31 mouse cellular contexts compared by ENCODE assay signal in the genomic region with DNA sequence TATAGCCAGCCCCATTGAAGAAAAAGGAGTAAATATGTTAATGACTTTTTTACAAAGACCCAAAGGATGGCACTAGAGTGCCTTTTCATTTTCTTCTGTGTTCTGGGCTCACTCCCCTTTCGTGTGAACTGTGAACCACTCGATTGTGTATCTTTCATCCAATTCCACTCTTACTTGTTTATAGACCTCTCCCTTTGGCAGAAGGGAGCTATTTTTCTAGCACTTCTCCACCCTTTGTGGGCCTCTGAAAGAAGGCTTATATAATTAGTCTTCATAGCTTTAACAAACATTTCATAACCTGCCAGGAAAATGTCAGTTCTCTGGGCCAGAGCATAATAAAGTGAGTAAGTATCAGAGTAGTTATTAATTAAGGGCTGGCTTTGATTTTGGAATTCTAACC.
A peak's percentile ranks its signal among the peaks of the same experiment; 100 is the strongest.
DNase-seq lines count a peak whose midpoint lies in the region; ATAC-seq and TF ChIP-seq lines count a peak whose summit lies in the region.
"Had no signal": no experiment of that assay in that cellular context is flagged by ENCODE, and none has a peak within 500 bp of the region (broad histone marks: within the 10 kb centered on the region; RNA-seq: fewer than 3 reads in every experiment).

No protein-coding gene starts in this region.

- H3K27me3 ChIP-seq in lung, embryonic 14.5 days (ENCODE audit: insufficient read depth, low read length) = no peaks in the 10 kb centered on the region
- no peaks in the 10 kb centered on the region for H3K27me3 ChIP-seq in lung, postnatal 0 days (replicated peaks; ENCODE audit: insufficient read depth, low read length)
- H3K27me3 ChIP-seq in midbrain, embryonic 16.5 days (ENCODE audit: control insufficient read depth, insufficient read depth, low read depth, low read length) = no peaks in the 10 kb centered on the region
- H3K27me3 ChIP-seq in midbrain, embryonic 14.5 days (ENCODE audit: control insufficient read depth, insufficient read depth, low read length) = no peaks in the 10 kb centered on the region
- peaks cover 4% of the 10 kb centered on the region; the same call in 1 of the 2 replicates for H3K27me3 ChIP-seq in forebrain, embryonic 12.5 days
- H3K27me3 ChIP-seq in forebrain, postnatal 0 days (ENCODE audit: insufficient read depth, low read length) = no peaks in the 10 kb centered on the region
- H3K27me3 ChIP-seq: heart, embryonic 12.5 days; hindbrain, embryonic 15.5 days; intestine, embryonic 15.5 days; limb, embryonic 15.5 days; liver, embryonic 13.5 days; lung, embryonic 15.5 days had no signal

- H3K36me3 ChIP-seq in lung, embryonic 14.5 days (ENCODE audit: insufficient read depth) = no peaks in the 10 kb centered on the region
- no peaks in the 10 kb centered on the region for H3K36me3 ChIP-seq in lung, postnatal 0 days (ENCODE audit: insufficient read depth, low read length)
- no peaks in the 10 kb centered on the region for H3K36me3 ChIP-seq in midbrain, embryonic 16.5 days (ENCODE audit: control insufficient read depth, insufficient read depth, low read length)
- H3K36me3 ChIP-seq in midbrain, embryonic 14.5 days (ENCODE audit: control insufficient read depth, insufficient read depth, low read length) = no peaks in the 10 kb centered on the region
- no peaks in the 10 kb centered on the region for H3K36me3 ChIP-seq in forebrain, embryonic 12.5 days (replicated peaks)
- no peaks in the 10 kb centered on the region for H3K36me3 ChIP-seq in forebrain, postnatal 0 days (ENCODE audit: insufficient read depth)
- H3K36me3 ChIP-seq: heart, embryonic 12.5 days; hindbrain, embryonic 15.5 days; intestine, embryonic 15.5 days; limb, embryonic 10.5 days; limb, embryonic 15.5 days; liver, embryonic 13.5 days; lung, embryonic 15.5 days had no signal

- ATAC-seq in lung, embryonic 14.5 days (ENCODE audit: insufficient read depth) = peak; percentile 59
- no peak for ATAC-seq in lung, postnatal 0 days
- 0 out of 2 replicates have a peak, but pooled peaks have one; percentile 37 for ATAC-seq in midbrain, embryonic 16.5 days
- ATAC-seq in midbrain, embryonic 14.5 days (ENCODE audit: low FRiP score, low TSS enrichment) = no peak
- ATAC-seq in forebrain, embryonic 12.5 days (ENCODE audit: low FRiP score) = peak; percentile 61; the same call in 1 of the 2 replicates
- ATAC-seq in forebrain, postnatal 0 days = peak; percentile 59
- ATAC-seq: activated CD4-positive, CD25-positive, alpha-beta regulatory T cell, adult 4 months; CD4-positive, CD25-positive, alpha-beta regulatory T cell, adult 4 months; intestine, embryonic 15.5 days had no signal

- no peaks in the 10 kb centered on the region for H3K4me1 ChIP-seq in lung, embryonic 14.5 days (ENCODE audit: insufficient read depth)
- no peaks in the 10 kb centered on the region for H3K4me1 ChIP-seq in lung, postnatal 0 days (ENCODE audit: insufficient read depth, low read depth, low read length)
- no peaks in the 10 kb centered on the region for H3K4me1 ChIP-seq in midbrain, embryonic 16.5 days (ENCODE audit: control insufficient read depth, insufficient read depth, low read length)
- no peaks in the 10 kb centered on the region for H3K4me1 ChIP-seq in midbrain, embryonic 14.5 days (ENCODE audit: control insufficient read depth, insufficient read depth, low read length)
- no peaks in the 10 kb centered on the region for H3K4me1 ChIP-seq in forebrain, embryonic 12.5 days
- H3K4me1 ChIP-seq in forebrain, postnatal 0 days (ENCODE audit: insufficient read depth) = no peaks in the 10 kb centered on the region
- H3K4me1 ChIP-seq: hindbrain, embryonic 15.5 days; intestine, embryonic 15.5 days; limb, embryonic 15.5 days; liver, embryonic 13.5 days; lung, embryonic 15.5 days had no signal

- H3K9ac ChIP-seq in lung, embryonic 14.5 days = no peak overlapping the region
- H3K9ac ChIP-seq in lung, postnatal 0 days (replicated peaks; ENCODE audit: low read depth) = no peak overlapping the region
- no peak overlapping the region for H3K9ac ChIP-seq in midbrain, embryonic 16.5 days (ENCODE audit: low read depth, low read length)
- H3K9ac ChIP-seq in midbrain, embryonic 14.5 days (replicated peaks; ENCODE audit: low read length) = no peak overlapping the region
- H3K9ac ChIP-seq in forebrain, embryonic 12.5 days = no peak overlapping the region
- no peak overlapping the region for H3K9ac ChIP-seq in forebrain, postnatal 0 days
- H3K9ac ChIP-seq: heart, embryonic 12.5 days; hindbrain, embryonic 15.5 days; intestine, embryonic 15.5 days; limb, embryonic 15.5 days; liver, embryonic 13.5 days; lung, embryonic 15.5 days had no signal

- no peak for TF ChIP-seq EP300 in lung, postnatal 0 days (IDR thresholded peaks at IDR 0.05)

- H3K4me2 ChIP-seq in lung, embryonic 14.5 days = no peak overlapping the region
- no peak overlapping the region for H3K4me2 ChIP-seq in lung, postnatal 0 days (replicated peaks; ENCODE audit: low read depth, low read length)
- H3K4me2 ChIP-seq in midbrain, embryonic 16.5 days (ENCODE audit: low read length) = no peak overlapping the region
- H3K4me2 ChIP-seq in midbrain, embryonic 14.5 days (ENCODE audit: low read length) = no peak overlapping the region
- no peak overlapping the region for H3K4me2 ChIP-seq in forebrain, embryonic 12.5 days
- H3K4me2 ChIP-seq in forebrain, postnatal 0 days (ENCODE audit: low read depth) = no peak overlapping the region
- H3K4me2 ChIP-seq: heart, embryonic 12.5 days; hindbrain, embryonic 15.5 days; intestine, embryonic 15.5 days; limb, embryonic 15.5 days; liver, embryonic 13.5 days; lung, embryonic 15.5 days; midbrain, embryonic 11.5 days had no signal

- H3K9me3 ChIP-seq in lung, embryonic 14.5 days (ENCODE audit: low read depth, low read length) = no peaks in the 10 kb centered on the region
- H3K9me3 ChIP-seq in lung, postnatal 0 days (ENCODE audit: low read length) = no peaks in the 10 kb centered on the region
- no peaks in the 10 kb centered on the region for H3K9me3 ChIP-seq in midbrain, embryonic 16.5 days (replicated peaks; ENCODE audit: control insufficient read depth, low read length, poor library complexity, severe bottlenecking)
- H3K9me3 ChIP-seq in midbrain, embryonic 14.5 days (ENCODE audit: control insufficient read depth, low read length) = no peaks in the 10 kb centered on the region
- H3K9me3 ChIP-seq in forebrain, embryonic 12.5 days = no peaks in the 10 kb centered on the region
- H3K9me3 ChIP-seq in forebrain, postnatal 0 days (ENCODE audit: low read length) = no peaks in the 10 kb centered on the region
- H3K9me3 ChIP-seq: heart, embryonic 12.5 days; hindbrain, embryonic 15.5 days; intestine, embryonic 15.5 days; limb, embryonic 10.5 days; limb, embryonic 15.5 days; liver, embryonic 13.5 days; lung, embryonic 15.5 days had no signal

- peak; percentile 68 for DNase-seq in lung, embryonic 14.5 days
- no peak for DNase-seq in lung, postnatal 0 days (ENCODE audit: low spot score)
- no peak for DNase-seq in midbrain, embryonic 14.5 days
- peak; percentile 29 for DNase-seq in forebrain, postnatal 0 days
- no peak for DNase-seq in gastrocnemius, postnatal 36 days
- DNase-seq: adrenal gland, adult 2 months; adrenal gland, postnatal 36 days; cerebellum, adult 8-10 months; cerebellum, postnatal 36 days; gastrocnemius, adult 2 months; heart, adult 2 months; heart, postnatal 4 days; kidney, adult 8-10 months; kidney, postnatal 4 days; liver, embryonic 13.5 days; right cerebral cortex, postnatal 4 days; thymus, adult 18-20 months; thymus, postnatal 36 days had no signal

- no peak overlapping the region for H3K27ac ChIP-seq in lung, embryonic 14.5 days (ENCODE audit: low read depth)
- no peak overlapping the region for H3K27ac ChIP-seq in lung, postnatal 0 days (ENCODE audit: low read length)
- H3K27ac ChIP-seq in midbrain, embryonic 16.5 days (ENCODE audit: low read length) = no peak overlapping the region
- no peak overlapping the region for H3K27ac ChIP-seq in midbrain, embryonic 14.5 days (replicated peaks; ENCODE audit: low read depth, low read length)
- H3K27ac ChIP-seq in forebrain, embryonic 12.5 days = no peak overlapping the region
- H3K27ac ChIP-seq in forebrain, postnatal 0 days (ENCODE audit: low read depth, low read length) = no peak overlapping the region
- H3K27ac ChIP-seq: gastrocnemius, adult 2 months; heart, adult 2 months; hindbrain, embryonic 15.5 days; intestine, embryonic 15.5 days; kidney, postnatal 0 days; limb, embryonic 10.5 days; limb, embryonic 15.5 days; liver, embryonic 13.5 days; lung, embryonic 15.5 days; stomach, postnatal 0 days had no signal

- 0 out of 2 replicates have a peak, but pooled peaks have one; percentile 2 for TF ChIP-seq CTCF in lung, embryonic 14.5 days (IDR thresholded peaks at IDR 0.05; ENCODE audit: low read depth)
- no peak for TF ChIP-seq CTCF in lung, postnatal 0 days (IDR thresholded peaks at IDR 0.05)
- no peak for TF ChIP-seq CTCF in forebrain, postnatal 0 days (IDR thresholded peaks at IDR 0.05; ENCODE audit: low read depth)

- H3K4me3 ChIP-seq in lung, embryonic 14.5 days (ENCODE audit: low read depth, low read length) = no peak overlapping the region
- H3K4me3 ChIP-seq in lung, postnatal 0 days (ENCODE audit: low read depth, low read length) = no peak overlapping the region
- H3K4me3 ChIP-seq in midbrain, embryonic 16.5 days (ENCODE audit: low read depth, low read length) = no peak overlapping the region
- H3K4me3 ChIP-seq in midbrain, embryonic 14.5 days (replicated peaks; ENCODE audit: low read depth, low read length) = no peak overlapping the region
- H3K4me3 ChIP-seq in forebrain, embryonic 12.5 days (replicated peaks) = no peak overlapping the region
- H3K4me3 ChIP-seq in forebrain, postnatal 0 days (ENCODE audit: low read depth, low read length) = no peak overlapping the region
- H3K4me3 ChIP-seq: gastrocnemius, adult 2 months; heart, adult 2 months; heart, embryonic 12.5 days; hindbrain, embryonic 15.5 days; intestine, embryonic 15.5 days; limb, embryonic 10.5 days; limb, embryonic 15.5 days; liver, embryonic 13.5 days; lung, embryonic 15.5 days had no signal

- WGBS in lung, embryonic 14.5 days = 14% methylated on average over 2 of the region's 2 CpGs
- 9% methylated on average over 2 of the region's 2 CpGs for WGBS in lung, postnatal 0 days
- WGBS in midbrain, embryonic 16.5 days = 59% methylated on average over 2 of the region's 2 CpGs
- 69% methylated on average over 2 of the region's 2 CpGs for WGBS in midbrain, embryonic 14.5 days
- 27% methylated on average over 2 of the region's 2 CpGs for WGBS in forebrain, embryonic 12.5 days
- 11% methylated on average over 2 of the region's 2 CpGs for WGBS in forebrain, postnatal 0 days

- intact Hi-C loops in gastrocnemius, postnatal 36 days (cut with DNase I) = no loop called here

Comparison
In these comparisons a context has a peak if more than half of its experiments do, and no peak if none do; other contexts are left out.
1. ATAC-seq: peak in lung, embryonic 14.5 days (single experiment), midbrain, embryonic 16.5 days (single experiment), forebrain, embryonic 12.5 days (single experiment) and forebrain, postnatal 0 days (single experiment); none in lung, postnatal 0 days (single experiment) and midbrain, embryonic 14.5 days (single experiment).
2. DNase-seq: peak in lung, embryonic 14.5 days (single experiment) and forebrain, postnatal 0 days (single experiment); none in lung, postnatal 0 days (single experiment), midbrain, embryonic 14.5 days (single experiment) and gastrocnemius, postnatal 36 days (0 of 2).